Mouse (Mus musculus): ENCODE data around the gene Filip1.

- TF ChIP-seq ETS1 (conservative IDR thresholded peaks at IDR 0.05; ENCODE audit: low read depth, low read length) (no peak), CTCF (conservative IDR thresholded peaks at IDR 0.05 in 1 of 2, IDR thresholded peaks at IDR 0.05 in 1 of 2; ENCODE audit: low read depth in 2 of 2, low read length in 2 of 2) (no peak), POLR2A (IDR thresholded peaks at IDR 0.05; ENCODE audit: low read depth, low read length) (no peak), EP300 (IDR thresholded peaks at IDR 0.05; ENCODE audit: low read length) (no peak)
These were observed 217.6 kb downstream of the Filip1 start for GRCm38 (mm10) chr9:79795076-79795475.

Measured in CH12.LX (cell line).